Mouse (Mus musculus): ENCODE measurements at regions not wholly inside any gene's neighbourhood (a gene's known extent, or its start where the extent isn't known, plus 50 kb on each side); places are given as distances from the start of the nearest gene placed in this dataset.

GRCm38 (mm10) chr10:99417591-99417990 is 154.6 kb downstream of the Dusp6 start:
- TF ChIP-seq CTCF (IDR thresholded peaks at IDR 0.05) (no peak), EP300 (IDR thresholded peaks at IDR 0.05) (no peak)
